Mouse (Mus musculus) stomach, embryonic 16.5 days (tissue): ENCODE data around the gene Ddr1. TPM values are rescaled to one million over a fixed set of nuclear protein-coding genes. Genes with fewer than 3 reads are reported as not detected.

Source experiments
- ATAC-seq: fragments of 200-750 bp; cut with Nextera tagmentation; 2 replicates; pipeline ENCODE4 v1.8.0; 2017; ENCODE audit warnings: moderate number of reproducible peaks, moderate TSS enrichment; ENCODE audit not compliant: insufficient read depth, low FRiP score
- H3K27ac ChIP-seq: fragments of 300-500 bp; sonication (generic); 2 replicates; pipeline ENCODE4 v1.5.1; 2014; ENCODE audit warnings: low read length
- H3K27me3 ChIP-seq: fragments of 300-500 bp; sonication (generic); 2 replicates; pipeline ENCODE4 v1.6.1; 2014; ENCODE audit warnings: low read length, control low read depth, mixed read lengths; ENCODE audit not compliant: control insufficient read depth, insufficient read depth
- H3K36me3 ChIP-seq: fragments of 300-500 bp; sonication (generic); 2 replicates; pipeline ENCODE4 v1.6.1; 2014; ENCODE audit warnings: low read length; ENCODE audit not compliant: control insufficient read depth, insufficient read depth
- H3K4me1 ChIP-seq: fragments of 300-500 bp; sonication (generic); 2 replicates; pipeline ENCODE4 v1.6.1; 2014; ENCODE audit warnings: low read length, control low read depth, mixed read lengths; ENCODE audit not compliant: control insufficient read depth, insufficient read depth
- H3K4me2 ChIP-seq: fragments of 300-500 bp; sonication (generic); 2 replicates; pipeline ENCODE4 v1.6.1; 2014; ENCODE audit warnings: low read depth, low read length, mixed read lengths
- H3K4me3 ChIP-seq: fragments of 300-500 bp; sonication (generic); replicated peaks from 2 replicates; pipeline ENCODE4 v1.5.1; 2014; ENCODE audit warnings: mild to moderate bottlenecking, low read length
- H3K9ac ChIP-seq: fragments of 300-500 bp; sonication (generic); 2 replicates; pipeline ENCODE4 v1.6.1; 2014; ENCODE audit warnings: low read length
- H3K9me3 ChIP-seq: fragments of 300-500 bp; sonication (generic); replicated peaks from 2 replicates; pipeline ENCODE4 v1.6.1; 2016; ENCODE audit warnings: low read length, control low read depth; ENCODE audit not compliant: control insufficient read depth
- WGBS: fragments of 180-500 bp; shearing (Covaris S2); extraction: QIAGEN DNeasy Blood & Tissue Kit; methylation state at CpG from one replicate; pipeline ENCODE4 v1.1.7; 2014; 5-methylcytosine and 5-hydroxymethylcytosine counted together
- polyA plus RNA-seq: library from polyadenylated mRNA; unstranded; fragments of >200 nt; fragmentation: Nextera tagmentation; extraction: Ambion mirVana; gene quantifications from 2 replicates; pipeline ENCODE4 v1.2.1, GENCODE M21; 2015

Ddr1 gene
- polyA plus RNA-seq, 1 experiment from 2014 or later, result 81.5 TPM

DNA sequence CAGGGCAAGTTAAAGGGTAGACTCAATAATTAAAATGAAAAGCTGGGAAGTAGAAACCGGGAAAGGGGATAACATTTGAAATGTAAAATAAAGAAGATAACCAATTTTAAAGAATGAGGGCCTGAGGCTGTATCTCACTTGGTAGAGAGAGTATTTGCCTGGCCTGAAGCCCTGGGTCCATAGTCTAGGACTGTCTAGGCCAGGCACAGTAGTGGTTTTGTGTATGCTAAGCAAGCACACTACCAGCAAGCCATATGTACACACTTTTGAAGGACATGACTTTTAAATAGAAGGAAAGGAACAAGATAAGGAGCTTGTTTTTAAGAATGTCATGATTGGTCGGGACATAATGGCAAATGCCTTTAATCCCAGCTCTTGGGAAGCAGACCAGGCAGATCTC, 4.2 kb upstream of the Ddr1 start:
- Histone ChIP-seq H3K36me3 (no peaks in the 10 kb centered on the region), H3K9ac (no peak overlapping the region), H3K9me3 (no peaks in the 10 kb centered on the region), H3K4me2 (no peak overlapping the region), H3K4me3 (no peak overlapping the region), H3K27ac (peak overlapping the region; percentile 39; the same call in 1 of the 2 replicates), H3K4me1 (peaks cover 25% of the 10 kb centered on the region), H3K27me3 (no peaks in the 10 kb centered on the region)
- ATAC-seq, result peak; percentile 34; the same call in 1 of the 2 replicates
- WGBS, result 55% methylated on average over 2 of the region's 2 CpGs

GRCm38 (mm10) chr17:35707929-35708328, 3.5 kb upstream of the Ddr1 start:
- H3K9ac ChIP-seq, result no peak overlapping the region
- no peaks in the 10 kb centered on the region for H3K36me3 ChIP-seq
- H3K4me3 ChIP-seq, result no peak overlapping the region
- WGBS, result 60% methylated on average over 7 of the region's 7 CpGs
- peaks cover 25% of the 10 kb centered on the region for H3K4me1 ChIP-seq
- ATAC-seq, result no peak
- H3K27me3 ChIP-seq, result no peaks in the 10 kb centered on the region
- peak overlapping the region; percentile 39; the same call in 1 of the 2 replicates for H3K27ac ChIP-seq
- no peak overlapping the region for H3K4me2 ChIP-seq
- no peaks in the 10 kb centered on the region for H3K9me3 ChIP-seq

DNA sequence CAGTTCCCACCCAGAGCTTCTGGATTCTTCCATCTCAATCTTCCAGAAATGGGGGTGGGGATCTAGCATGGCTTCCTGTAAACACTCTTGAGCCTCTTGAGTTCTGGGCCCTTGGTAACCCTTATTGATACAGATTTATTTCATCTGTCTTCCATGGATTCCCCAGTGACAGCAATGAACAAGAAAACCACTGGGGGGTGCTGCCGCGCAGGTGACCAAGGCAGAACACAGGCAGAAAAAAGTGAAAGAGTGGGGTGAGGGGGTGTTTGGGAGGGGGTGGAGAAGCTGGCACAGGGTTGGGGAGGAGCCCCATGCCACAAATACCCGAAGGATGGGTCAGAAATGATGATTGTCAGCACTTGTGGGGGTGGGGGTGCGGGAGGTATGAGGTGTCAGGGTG, 1.4 kb upstream of the Ddr1 start:
- Histone ChIP-seq H3K4me1 (peaks cover 24% of the 10 kb centered on the region), H3K27me3 (no peaks in the 10 kb centered on the region), H3K9me3 (no peaks in the 10 kb centered on the region), H3K4me2 (no peak overlapping the region), H3K36me3 (no peaks in the 10 kb centered on the region), H3K27ac (no peak overlapping the region), H3K9ac (no peak overlapping the region), H3K4me3 (no peak overlapping the region)
- ATAC-seq, result no peak
- WGBS, result 33% methylated on average over 4 of the region's 4 CpGs

DNA sequence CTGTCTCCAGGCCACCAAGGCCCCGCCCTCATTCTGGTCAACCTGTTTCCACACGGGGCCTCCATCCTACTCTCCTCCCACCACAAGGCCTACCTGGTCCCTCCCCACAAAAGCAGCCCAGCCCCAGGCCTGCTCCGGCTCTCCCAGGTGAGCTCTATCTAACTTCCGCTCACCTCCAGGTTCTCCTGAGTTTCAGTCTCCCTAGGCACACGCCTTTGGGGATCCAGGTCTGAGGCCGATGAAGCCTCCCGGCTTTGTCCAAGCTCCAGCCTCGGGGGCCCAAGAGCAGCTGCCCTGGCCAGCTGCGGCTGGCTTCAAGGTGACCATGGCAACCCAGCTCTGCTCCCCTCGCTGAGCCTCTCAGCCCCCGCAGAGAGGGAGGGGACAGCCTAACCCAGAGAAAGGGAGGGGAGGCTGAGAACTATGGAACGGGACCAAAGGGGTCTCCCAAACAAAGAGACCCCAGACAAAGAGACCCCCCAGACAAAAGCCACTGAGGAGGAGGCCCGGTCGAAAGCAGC, 610 bp downstream of the Ddr1 start:
- H3K27me3 ChIP-seq, result no peaks in the 10 kb centered on the region
- H3K4me3 ChIP-seq, result peak overlapping the region; percentile 50
- no peaks in the 10 kb centered on the region for H3K9me3 ChIP-seq
- H3K4me2 ChIP-seq, result peak overlapping the region; percentile 57
- no peaks in the 10 kb centered on the region for H3K36me3 ChIP-seq
- peak overlapping the region; percentile 95 for H3K27ac ChIP-seq
- peak; percentile 14 for ATAC-seq
- 2% methylated on average over 14 of the region's 14 CpGs for whole genome bisulfite sequencing
- H3K9ac ChIP-seq, result peak overlapping the region; percentile 78
- H3K4me1 ChIP-seq, result peaks cover 24% of the 10 kb centered on the region

GRCm38 (mm10) chr17:35703065-35703464, 1.4 kb downstream of the Ddr1 start:
- Histone ChIP-seq H3K27me3 (no peaks in the 10 kb centered on the region), H3K4me1 (peaks cover 27% of the 10 kb centered on the region), H3K4me3 (peak overlapping the region; percentile 30), H3K4me2 (peak overlapping the region; percentile 72), H3K9me3 (no peaks in the 10 kb centered on the region), H3K36me3 (no peaks in the 10 kb centered on the region), H3K27ac (peak overlapping the region; percentile 82), H3K9ac (peak overlapping the region; percentile 47; the same call in 1 of the 2 replicates)
- WGBS, result 18% methylated on average over 2 of the region's 2 CpGs
- ATAC-seq, result no peak

- peaks cover 31% of the 10 kb centered on the region for H3K4me1 ChIP-seq
- H3K9ac ChIP-seq, result peak overlapping the region; percentile 89
- no peaks in the 10 kb centered on the region for H3K9me3 ChIP-seq
- H3K27ac ChIP-seq, result peak overlapping the region; percentile 100
- H3K36me3 ChIP-seq, result no peaks in the 10 kb centered on the region
- H3K4me2 ChIP-seq, result peak overlapping the region; percentile 72
- no peaks in the 10 kb centered on the region for H3K27me3 ChIP-seq
- peak overlapping the region; percentile 74 for H3K4me3 ChIP-seq
- 22% methylated on average over 4 of the region's 4 CpGs for WGBS
- ATAC-seq, result no peak
These were observed 1.8 kb downstream of the Ddr1 start for GRCm38 (mm10) chr17:35702605-35703004.

GRCm38 (mm10) chr17:35701978-35702461, 2.4 kb downstream of the Ddr1 start:
- Histone ChIP-seq H3K4me2 (peak overlapping the region; percentile 72), H3K27me3 (no peaks in the 10 kb centered on the region), H3K9ac (peak overlapping the region; percentile 89), H3K9me3 (no peaks in the 10 kb centered on the region), H3K4me3 (peak overlapping the region; percentile 74), H3K27ac (peak overlapping the region; percentile 100), H3K4me1 (peaks cover 37% of the 10 kb centered on the region), H3K36me3 (no peaks in the 10 kb centered on the region)
- ATAC-seq, result peak; percentile 30; the same call in 1 of the 2 replicates
- WGBS, result 3% methylated on average over 16 of the region's 16 CpGs

DNA sequence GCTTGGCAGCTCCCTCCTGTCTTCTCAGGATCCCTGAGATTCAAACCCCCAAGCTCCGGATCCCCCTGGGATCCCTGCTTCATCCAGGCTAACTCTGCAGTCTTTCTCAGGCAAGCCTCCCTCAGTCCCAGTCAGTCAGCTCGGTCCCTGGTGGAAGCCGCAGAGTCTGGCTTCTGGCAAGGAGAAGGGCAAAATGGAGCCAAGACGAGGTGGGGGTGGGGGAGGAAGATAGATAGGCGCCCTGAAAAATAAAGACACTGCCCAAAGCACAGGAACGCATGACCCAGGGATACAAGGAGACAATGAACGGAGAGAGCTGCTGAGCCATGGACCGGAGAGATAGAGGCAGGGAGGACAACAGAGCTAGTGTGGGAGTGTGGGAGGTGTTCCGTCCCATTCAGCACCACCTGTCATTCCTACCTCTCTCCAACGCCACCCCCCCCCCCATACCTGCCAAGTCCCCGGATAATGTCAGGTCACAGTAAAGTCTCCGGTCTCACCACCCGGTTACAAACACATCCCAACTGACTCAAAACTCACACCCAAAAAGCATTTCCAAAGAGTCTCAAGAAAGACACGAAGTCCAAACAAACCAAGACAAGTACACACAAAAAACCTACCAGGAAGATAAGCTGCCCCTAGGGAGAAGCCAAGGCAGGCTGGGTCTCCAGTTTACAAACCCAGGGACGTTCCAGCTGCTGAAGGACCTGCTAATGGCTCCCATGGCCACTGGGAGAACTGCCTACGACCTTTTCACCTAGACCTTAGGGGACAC, 3.0 kb downstream of the Ddr1 start:
- peak overlapping the region; percentile 74 for H3K4me3 ChIP-seq

GRCm38 (mm10) chr17:35700371-35700961, 4.0 kb downstream of the Ddr1 start:
- Histone ChIP-seq H3K4me1 (peaks cover 43% of the 10 kb centered on the region), H3K9ac (peak overlapping the region; percentile 89), H3K4me2 (peak overlapping the region; percentile 72), H3K36me3 (peaks cover 5% of the 10 kb centered on the region), H3K4me3 (peak overlapping the region; percentile 74), H3K27me3 (no peaks in the 10 kb centered on the region), H3K9me3 (peaks cover 1% of the 10 kb centered on the region; the same call in 1 of the 2 replicates), H3K27ac (peak overlapping the region; percentile 100)
- WGBS, result 1% methylated on average over 55 of the region's 66 CpGs
- ATAC-seq, result peak; percentile 83

More for the DNA sequence above, 3.0 kb downstream of the Ddr1 start:
- Histone ChIP-seq H3K27ac (peak overlapping the region; percentile 100), H3K9me3 (no peaks in the 10 kb centered on the region), H3K36me3 (no peaks in the 10 kb centered on the region), H3K4me1 (peaks cover 43% of the 10 kb centered on the region), H3K4me2 (peak overlapping the region; percentile 72), H3K9ac (peak overlapping the region; percentile 89), H3K27me3 (no peaks in the 10 kb centered on the region)
- ATAC-seq, result no peak
- WGBS, result under 1% methylated on average over 16 of the region's 16 CpGs
